In the genomic region with DNA sequence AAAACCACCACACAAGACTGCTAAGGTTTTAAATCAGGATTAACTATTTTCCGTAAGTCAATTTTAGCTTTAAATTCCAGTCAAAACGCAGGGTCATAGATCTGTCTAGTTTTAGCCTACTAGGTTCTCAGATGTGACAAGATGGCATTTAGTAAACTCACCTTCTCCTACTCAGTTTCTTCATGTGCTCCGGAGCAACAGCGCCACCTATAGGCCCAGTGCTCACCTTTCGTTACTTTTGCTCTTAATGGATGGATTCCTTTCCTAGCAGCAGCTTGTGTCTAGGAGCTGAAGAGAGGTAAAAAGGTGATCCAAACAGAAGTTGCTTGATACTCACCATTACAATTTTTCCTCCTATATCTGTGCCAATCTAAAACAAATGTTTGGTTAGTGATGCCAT, we compare ENCODE assay signal across 9 mouse cellular contexts. TPM values are rescaled to one million over a fixed set of nuclear protein-coding genes. Genes with fewer than 3 reads are reported as not detected.
DNase-seq lines count a peak whose midpoint lies in the region; ATAC-seq lines count a peak whose summit lies in the region.
"Had no signal": no experiment of that assay in that cellular context is flagged by ENCODE, and none has a peak within 500 bp of the region (broad histone marks: within the 10 kb centered on the region; RNA-seq: fewer than 3 reads in every experiment).

No protein-coding gene starts in this region.

- no peaks in the 10 kb centered on the region for H3K27me3 ChIP-seq in liver, embryonic 12.5 days (replicated peaks)
- H3K27me3 ChIP-seq: heart, embryonic 13.5 days had no signal

- H3K9me3 ChIP-seq in liver, embryonic 12.5 days (replicated peaks) = no peaks in the 10 kb centered on the region
- H3K9me3 ChIP-seq: heart, embryonic 13.5 days had no signal

- H3K9ac ChIP-seq in liver, embryonic 12.5 days = no peak overlapping the region
- H3K9ac ChIP-seq: heart, embryonic 13.5 days had no signal

- peaks cover 37% of the 10 kb centered on the region for H3K4me1 ChIP-seq in liver, embryonic 12.5 days
- H3K4me1 ChIP-seq: heart, embryonic 13.5 days had no signal

- H3K27ac ChIP-seq in liver, embryonic 12.5 days = peak overlapping the region; percentile 41; the same call in 1 of the 2 replicates
- H3K27ac ChIP-seq: heart, embryonic 13.5 days had no signal

- WGBS in liver, embryonic 12.5 days (ENCODE audit: insufficient replicate concordance) = 12% methylated on average over 5 of the region's 5 CpGs

- no peaks in the 10 kb centered on the region for H3K36me3 ChIP-seq in liver, embryonic 12.5 days
- H3K36me3 ChIP-seq: heart, embryonic 13.5 days had no signal

- H3K4me3 ChIP-seq in liver, embryonic 12.5 days = no peak overlapping the region
- H3K4me3 ChIP-seq: heart, embryonic 13.5 days had no signal

- ATAC-seq in liver, embryonic 12.5 days = peak; percentile 70

- no peak overlapping the region for H3K4me2 ChIP-seq in liver, embryonic 12.5 days
- H3K4me2 ChIP-seq: heart, embryonic 13.5 days had no signal

- peak; percentile 89 for DNase-seq in 416B (ENCODE audit: low read depth)
- DNase-seq in Muller cell, postnatal 12 days (ENCODE audit: inconsistent ontology term) = peak; percentile 50
- peak; percentile 78 for DNase-seq in cerebellum, adult 9-10 months
- DNase-seq in frontal cortex, postnatal 36 days (ENCODE audit: low spot score in 2 of 2) = peak; percentile 68 to 81
- peak; percentile 85 for DNase-seq in kidney, postnatal 10 days
- peak; percentile 71 for DNase-seq in ovary, postnatal 36 days (ENCODE audit: low spot score)
- peak; percentile 71 for DNase-seq in thymus, postnatal 25 days

RNA-seq across cellular contexts. Expression of a gene that starts 7.6 kb away (rescaled TPM):
- 16.8 and 21.4 TPM in 2 replicates for polyA plus RNA-seq in liver, embryonic 12.5 days (2016; fragmentation: Nextera tagmentation; extraction: Ambion mirVana)

RNA-seq across cellular contexts. Expression of a gene that starts 22.6 kb away (rescaled TPM):
- 17.7 and 20.6 TPM in 2 replicates for polyA plus RNA-seq in liver, embryonic 12.5 days (2016; fragmentation: Nextera tagmentation; extraction: Ambion mirVana)
